Mouse (Mus musculus): ENCODE data around the gene Cfap61. TPM values are rescaled to one million over a fixed set of nuclear protein-coding genes. Genes with fewer than 3 reads are reported as not detected.

The Cfap61 gene
- total RNA-seq, 1 experiment from 2014 or later, result not detected

- ATAC-seq (replicated peaks; ENCODE audit: low read depth, poor library complexity, severe bottlenecking), result no peak
Measured at GRCm38 (mm10) chr2:145997956-145998525, 63.5 kb downstream of the Cfap61 start.

- no peak for ATAC-seq (replicated peaks; ENCODE audit: low read depth, poor library complexity, severe bottlenecking)
Measured at GRCm38 (mm10) chr2:146008801-146009200, 74.2 kb downstream of the Cfap61 start.

GRCm38 (mm10) chr2:146009596-146010349 lies 75.2 kb downstream of the Cfap61 start:
- peak; percentile 77 for ATAC-seq (replicated peaks; ENCODE audit: low read depth, poor library complexity, severe bottlenecking)

- ATAC-seq (replicated peaks; ENCODE audit: low read depth, poor library complexity, severe bottlenecking), result peak; percentile 95
Measured at GRCm38 (mm10) chr2:146010816-146011215, 76.2 kb downstream of the Cfap61 start.

GRCm38 (mm10) chr2:146015341-146016186 lies 81.0 kb downstream of the Cfap61 start:
- ATAC-seq (replicated peaks; ENCODE audit: low read depth, poor library complexity, severe bottlenecking), result no peak

- ATAC-seq (replicated peaks; ENCODE audit: low read depth, poor library complexity, severe bottlenecking), result no peak
Measured at GRCm38 (mm10) chr2:146022846-146023245, 88.3 kb downstream of the Cfap61 start.

GRCm38 (mm10) chr2:146043640-146044039 lies 109.1 kb downstream of the Cfap61 start:
- ATAC-seq (replicated peaks; ENCODE audit: low read depth, poor library complexity, severe bottlenecking), result no peak

- peak; percentile 51 for ATAC-seq (replicated peaks; ENCODE audit: low read depth, poor library complexity, severe bottlenecking)
Measured at GRCm38 (mm10) chr2:146044926-146045890, 110.6 kb downstream of the Cfap61 start.

- ATAC-seq (replicated peaks; ENCODE audit: low read depth, poor library complexity, severe bottlenecking), result no peak
Measured at GRCm38 (mm10) chr2:146047691-146048090, 113.1 kb downstream of the Cfap61 start.

- no peak for ATAC-seq (replicated peaks; ENCODE audit: low read depth, poor library complexity, severe bottlenecking)
Measured at GRCm38 (mm10) chr2:146048221-146048829, 113.7 kb downstream of the Cfap61 start.

GRCm38 (mm10) chr2:146049339-146049738 lies 114.8 kb downstream of the Cfap61 start:
- ATAC-seq (replicated peaks; ENCODE audit: low read depth, poor library complexity, severe bottlenecking), result no peak

GRCm38 (mm10) chr2:146050069-146050468 lies 115.5 kb downstream of the Cfap61 start:
- peak; percentile 31; the same call in 1 of the 2 replicates for ATAC-seq (replicated peaks; ENCODE audit: low read depth, poor library complexity, severe bottlenecking)

- no peak for ATAC-seq (replicated peaks; ENCODE audit: low read depth, poor library complexity, severe bottlenecking)
Measured at GRCm38 (mm10) chr2:146051334-146051733, 116.8 kb downstream of the Cfap61 start.

GRCm38 (mm10) chr2:146057123-146057522 lies 122.5 kb downstream of the Cfap61 start:
- no peak for ATAC-seq (replicated peaks; ENCODE audit: low read depth, poor library complexity, severe bottlenecking)

- ATAC-seq (replicated peaks; ENCODE audit: low read depth, poor library complexity, severe bottlenecking), result no peak
Measured at GRCm38 (mm10) chr2:146058791-146059190, 124.2 kb downstream of the Cfap61 start.

GRCm38 (mm10) chr2:146061421-146062300 lies 127.1 kb downstream of the Cfap61 start:
- ATAC-seq (replicated peaks; ENCODE audit: low read depth, poor library complexity, severe bottlenecking), result no peak

- ATAC-seq (replicated peaks; ENCODE audit: low read depth, poor library complexity, severe bottlenecking), result peak; percentile 90
Measured at GRCm38 (mm10) chr2:146062330-146063092, 127.9 kb downstream of the Cfap61 start.
